Mouse (Mus musculus): ENCODE measurements at regions not wholly inside any gene's neighbourhood (a gene's known extent, or its start where the extent isn't known, plus 50 kb on each side); places are given as distances from the start of the nearest gene placed in this dataset.

DNA sequence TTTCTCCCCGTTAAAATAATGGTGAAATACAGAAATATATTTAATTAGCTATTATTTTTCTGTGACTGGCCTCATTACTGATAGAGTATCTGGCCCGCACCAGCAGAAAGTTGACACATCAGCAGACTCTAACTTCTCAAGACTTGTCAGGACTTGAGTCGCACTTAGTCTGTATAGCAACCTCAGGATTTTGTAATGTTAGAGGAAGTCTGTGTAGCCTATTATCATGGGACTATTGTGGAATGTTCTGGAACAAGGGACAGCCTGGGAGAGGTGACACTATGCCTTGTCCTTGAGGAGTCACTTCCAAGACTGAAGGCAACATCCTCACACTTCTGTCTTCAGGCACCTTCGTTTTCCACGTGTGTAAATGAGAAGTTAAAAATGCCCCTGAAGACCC, 223.8 kb upstream of the Habp2 start:
- TF ChIP-seq CTCF (IDR thresholded peaks at IDR 0.05; ENCODE audit: control insufficient read depth, insufficient read depth, insufficient read length): no peak
- no peak for TF ChIP-seq MYOD1 (IDR thresholded peaks at IDR 0.05; ENCODE audit: control insufficient read depth, insufficient read length, low read depth)
